Mouse (Mus musculus): ENCODE measurements around the gene Ccdc163. TPM values are rescaled to one million over a fixed set of nuclear protein-coding genes. Genes with fewer than 3 reads are reported as not detected.

Gene Ccdc163
- polyA plus RNA-seq, 1 experiment from 2014 or later: 26.1 TPM

- no peaks in the 10 kb centered on the region for H3K36me3 ChIP-seq (ENCODE audit: poor library complexity, severe bottlenecking)
- H3K4me1 ChIP-seq: no peaks in the 10 kb centered on the region
- no peak overlapping the region for H3K4me2 ChIP-seq
- no peaks in the 10 kb centered on the region for H3K9me3 ChIP-seq (replicated peaks)
- no peak for ATAC-seq
- H3K4me3 ChIP-seq: no peak overlapping the region
- WGBS: 41% methylated on average over 7 of the region's 7 CpGs
- no peak overlapping the region for H3K27ac ChIP-seq
- H3K27me3 ChIP-seq: no peaks in the 10 kb centered on the region
- H3K9ac ChIP-seq: 0 out of 2 replicates have a peak overlapping the region, but pooled peaks have one; percentile 12
These were observed 79.9 kb downstream of the Ccdc163 start for GRCm38 (mm10) chr4:116787985-116788760.

GRCm38 (mm10) chr4:116788956-116789355 lies 80.6 kb downstream of the Ccdc163 start:
- no peak overlapping the region for H3K9ac ChIP-seq
- no peak overlapping the region for H3K27ac ChIP-seq
- H3K27me3 ChIP-seq: no peaks in the 10 kb centered on the region
- no peaks in the 10 kb centered on the region for H3K4me1 ChIP-seq
- H3K4me2 ChIP-seq: no peak overlapping the region
- H3K36me3 ChIP-seq (ENCODE audit: poor library complexity, severe bottlenecking): no peaks in the 10 kb centered on the region
- H3K4me3 ChIP-seq: no peak overlapping the region
- H3K9me3 ChIP-seq (replicated peaks): no peaks in the 10 kb centered on the region
- ATAC-seq: peak; percentile 70; the same call in 1 of the 2 replicates
- WGBS: 6% methylated on average over 3 of the region's 3 CpGs

- Histone ChIP-seq H3K4me1 (no peaks in the 10 kb centered on the region), H3K36me3 (ENCODE audit: poor library complexity, severe bottlenecking) (no peaks in the 10 kb centered on the region), H3K27ac (no peak overlapping the region), H3K27me3 (no peaks in the 10 kb centered on the region), H3K4me2 (no peak overlapping the region), H3K4me3 (no peak overlapping the region), H3K9ac (no peak overlapping the region), H3K9me3 (replicated peaks) (no peaks in the 10 kb centered on the region)
- ATAC-seq: no peak
- WGBS: 93% methylated on average over 8 of the region's 8 CpGs
These were observed 84.1 kb downstream of the Ccdc163 start for GRCm38 (mm10) chr4:116792453-116792852.

- Histone ChIP-seq H3K9me3 (replicated peaks) (no peaks in the 10 kb centered on the region), H3K4me1 (no peaks in the 10 kb centered on the region), H3K4me2 (no peak overlapping the region), H3K9ac (no peak overlapping the region), H3K27ac (no peak overlapping the region), H3K4me3 (no peak overlapping the region), H3K36me3 (ENCODE audit: poor library complexity, severe bottlenecking) (no peaks in the 10 kb centered on the region), H3K27me3 (no peaks in the 10 kb centered on the region)
- 86% methylated on average over 2 of the region's 2 CpGs for whole genome bisulfite sequencing
- no peak for ATAC-seq
These were observed 86.0 kb downstream of the Ccdc163 start for GRCm38 (mm10) chr4:116794273-116794672.

GRCm38 (mm10) chr4:116796442-116797110 lies 88.3 kb downstream of the Ccdc163 start:
- H3K36me3 ChIP-seq (ENCODE audit: poor library complexity, severe bottlenecking): peaks cover 1% of the 10 kb centered on the region; the same call in 1 of the 2 replicates
- no peak overlapping the region for H3K4me3 ChIP-seq
- 71% methylated on average over 1 of the region's 1 CpGs for WGBS
- ATAC-seq: no peak
- H3K9ac ChIP-seq: no peak overlapping the region
- no peaks in the 10 kb centered on the region for H3K4me1 ChIP-seq
- no peak overlapping the region for H3K27ac ChIP-seq
- H3K27me3 ChIP-seq: no peaks in the 10 kb centered on the region
- H3K4me2 ChIP-seq: no peak overlapping the region
- no peaks in the 10 kb centered on the region for H3K9me3 ChIP-seq (replicated peaks)

- Histone ChIP-seq H3K4me3 (no peak overlapping the region), H3K4me1 (no peaks in the 10 kb centered on the region), H3K4me2 (no peak overlapping the region), H3K36me3 (ENCODE audit: poor library complexity, severe bottlenecking) (peaks cover 33% of the 10 kb centered on the region), H3K27me3 (no peaks in the 10 kb centered on the region), H3K27ac (no peak overlapping the region), H3K9ac (no peak overlapping the region), H3K9me3 (replicated peaks) (no peaks in the 10 kb centered on the region)
- WGBS: 40% methylated on average over 5 of the region's 5 CpGs
- ATAC-seq: no peak
These were observed 91.6 kb downstream of the Ccdc163 start for GRCm38 (mm10) chr4:116799901-116800300.

Other genes starting within 250 kb of the Ccdc163 start
- 29.8 and 32.4 TPM in 2 replicates for gene Mast2, start 244.3 kb upstream of the Ccdc163 start, polyA plus RNA-seq (2015; fragmentation: Nextera tagmentation; extraction: Ambion mirVana)
- 19.8 and 21.0 TPM in 2 replicates for gene Ipp, start 201.0 kb upstream of the Ccdc163 start, polyA plus RNA-seq (2015; fragmentation: Nextera tagmentation; extraction: Ambion mirVana)
- gene Tmem69, start 152.6 kb upstream of the Ccdc163 start, polyA plus RNA-seq (2015; fragmentation: Nextera tagmentation; extraction: Ambion mirVana): 24.5 and 26.7 TPM in 2 replicates
- 24.5 and 25.3 TPM in 2 replicates for gene Gpbp1l1, start 150.9 kb upstream of the Ccdc163 start, polyA plus RNA-seq (2015; fragmentation: Nextera tagmentation; extraction: Ambion mirVana)
- 2.9 and 4.5 TPM in 2 replicates for gene Ccdc17, start 111.9 kb upstream of the Ccdc163 start, polyA plus RNA-seq (2015; fragmentation: Nextera tagmentation; extraction: Ambion mirVana)
- gene Nasp, start 80.6 kb upstream of the Ccdc163 start, polyA plus RNA-seq (2015; fragmentation: Nextera tagmentation; extraction: Ambion mirVana): 201 and 217 TPM in 2 replicates
- gene Akr1a1, start 56.8 kb upstream of the Ccdc163 start, polyA plus RNA-seq (2015; fragmentation: Nextera tagmentation; extraction: Ambion mirVana): 657 and 694 TPM in 2 replicates
- 809 and 818 TPM in 2 replicates for gene Prdx1, start 23.0 kb upstream of the Ccdc163 start, polyA plus RNA-seq (2015; fragmentation: Nextera tagmentation; extraction: Ambion mirVana)
- gene Mmachc, start 103 bp upstream of the Ccdc163 start, polyA plus RNA-seq (2015; fragmentation: Nextera tagmentation; extraction: Ambion mirVana): 31.4 and 34.2 TPM in 2 replicates
- gene Tesk2, start 12.4 kb downstream of the Ccdc163 start, polyA plus RNA-seq (2015; fragmentation: Nextera tagmentation; extraction: Ambion mirVana): 5.3 and 5.8 TPM in 2 replicates
- 31.7 and 32.6 TPM in 2 replicates for gene Toe1, start 99.1 kb downstream of the Ccdc163 start, polyA plus RNA-seq (2015; fragmentation: Nextera tagmentation; extraction: Ambion mirVana)
- gene Mutyh, start 99.2 kb downstream of the Ccdc163 start, polyA plus RNA-seq (2015; fragmentation: Nextera tagmentation; extraction: Ambion mirVana): 14.8 and 16.6 TPM in 2 replicates
- gene Hpdl, start 113.2 kb downstream of the Ccdc163 start, polyA plus RNA-seq (2015; fragmentation: Nextera tagmentation; extraction: Ambion mirVana): 0.85 and 0.94 TPM in 2 replicates
- gene Zswim5, start 168.9 kb downstream of the Ccdc163 start, polyA plus RNA-seq (2015; fragmentation: Nextera tagmentation; extraction: Ambion mirVana): 12.8 TPM in 2 replicates